Mouse (Mus musculus): Measurements from ENCODE around the gene Ccni.

The Ccni gene

DNA sequence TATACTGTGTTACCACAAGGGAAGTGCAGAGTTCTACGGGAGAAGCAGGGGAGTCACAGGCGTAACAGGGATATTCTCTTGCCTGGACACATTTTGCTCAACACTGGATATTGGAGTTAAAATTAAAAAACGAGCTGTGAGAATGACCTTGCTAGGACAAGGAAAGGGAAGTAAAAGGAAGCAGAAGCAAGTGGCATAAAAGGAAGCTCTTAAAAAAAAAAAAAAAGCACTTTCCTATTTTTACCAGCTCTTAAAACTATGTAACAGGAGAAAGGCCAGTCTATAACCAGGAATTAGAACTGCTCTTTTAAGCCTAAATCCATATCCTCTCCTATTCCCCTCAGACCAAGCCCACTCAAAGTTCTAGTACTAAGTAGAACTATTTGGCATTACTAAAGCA is 8.1 kb downstream of the Ccni start:
- DNase-seq (ENCODE audit: low spot score): no peak

DNA sequence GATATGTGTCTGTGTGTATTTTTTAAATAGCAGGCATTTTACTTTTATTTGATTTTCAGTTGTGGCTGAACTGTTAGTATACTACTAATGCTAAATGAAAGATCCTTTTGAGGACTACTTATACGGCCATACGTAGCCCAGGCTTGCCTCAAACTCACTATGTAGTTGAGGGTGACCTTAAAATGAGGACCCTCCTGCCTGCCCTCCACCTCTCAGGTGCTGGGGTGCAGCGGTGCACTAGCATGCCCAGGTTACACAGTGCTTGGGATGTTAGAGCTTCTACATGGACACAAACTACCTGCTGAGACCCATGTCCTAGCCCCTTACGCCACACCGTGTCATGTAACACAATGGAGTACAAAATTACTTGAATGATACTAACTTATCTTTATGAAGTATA is 15.9 kb downstream of the Ccni start:
- no peak for DNase-seq (ENCODE audit: low spot score)

DNA sequence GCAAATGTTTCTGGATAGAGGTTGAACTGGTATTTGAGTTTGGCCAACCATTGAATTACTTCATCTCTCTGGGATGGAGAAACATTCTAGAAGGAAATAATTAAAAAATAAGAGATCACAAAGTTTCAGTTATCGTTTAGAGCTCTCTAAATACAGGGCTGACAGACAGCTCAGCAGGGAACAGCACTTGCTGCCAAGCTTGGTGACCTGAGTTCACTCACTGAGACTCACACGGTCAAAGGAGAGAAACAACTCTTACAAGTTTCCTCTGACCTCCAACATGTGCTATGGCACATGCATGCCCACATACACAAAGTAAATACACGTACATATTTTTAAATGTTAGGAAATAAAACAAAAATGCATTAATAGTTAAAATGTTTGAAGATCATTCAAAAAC is 16.7 kb downstream of the Ccni start:
- DNase-seq (ENCODE audit: low spot score): no peak

DNA sequence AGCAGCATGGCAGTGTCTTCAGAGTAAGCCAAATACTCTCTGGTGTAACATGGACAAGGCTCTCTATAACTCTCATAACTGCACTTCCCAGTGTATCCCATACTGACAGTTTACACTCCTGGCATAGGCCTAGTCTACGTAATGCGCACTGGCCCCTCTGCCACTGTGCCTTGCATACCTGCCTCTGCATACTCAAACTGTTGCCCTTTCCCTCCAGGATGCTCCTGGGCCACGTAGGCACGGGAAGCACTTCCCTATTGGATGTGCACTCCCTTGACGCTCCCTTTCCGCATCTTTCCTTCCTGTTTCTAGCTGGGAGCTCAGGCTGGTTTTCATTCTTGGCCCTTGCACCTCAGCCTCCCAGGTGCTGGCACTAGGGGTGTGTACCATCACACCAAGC is 21.7 kb downstream of the Ccni start:
- DNase-seq (ENCODE audit: low spot score): no peak

DNA sequence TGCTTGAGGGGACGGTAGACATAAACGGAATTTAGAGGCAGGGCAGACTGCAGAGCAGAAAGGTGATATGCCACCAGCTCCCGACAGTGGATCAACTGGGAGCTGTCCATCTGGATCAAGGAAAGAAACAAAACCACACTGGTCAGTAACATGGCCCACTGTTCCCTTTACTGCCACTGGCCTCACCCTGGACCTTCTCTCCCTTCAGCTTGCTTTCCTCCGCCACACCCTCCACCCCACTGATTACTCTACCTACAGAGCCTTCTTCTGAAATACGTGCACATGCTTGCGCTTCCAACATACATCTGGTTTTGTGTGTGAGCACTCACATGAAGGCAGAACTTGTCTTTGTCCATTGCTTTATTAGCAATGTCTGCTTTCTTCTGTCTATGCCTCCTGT is 23.0 kb downstream of the Ccni start:
- no peak for DNase-seq (ENCODE audit: low spot score)

DNA sequence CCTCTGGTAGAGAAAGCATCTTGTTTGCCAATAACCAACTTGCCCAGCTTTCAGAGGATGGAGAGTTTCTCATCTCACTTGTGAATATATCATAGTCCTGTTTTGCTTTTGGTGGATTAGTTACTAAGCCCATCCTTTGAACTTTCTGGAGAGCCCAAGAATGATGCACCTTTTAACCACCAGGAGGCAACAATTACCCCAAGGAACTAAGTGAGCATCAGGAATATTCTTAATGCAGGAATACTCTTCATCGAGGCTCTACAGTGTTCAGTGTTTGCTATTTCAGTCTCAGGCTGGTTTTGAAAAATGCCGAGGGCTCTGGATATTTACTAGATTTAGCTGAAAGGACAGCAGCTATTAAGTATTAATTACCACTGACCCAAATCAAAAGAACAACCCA is 26.0 kb downstream of the Ccni start:
- peak; percentile 46 for DNase-seq (ENCODE audit: low spot score)

DNA sequence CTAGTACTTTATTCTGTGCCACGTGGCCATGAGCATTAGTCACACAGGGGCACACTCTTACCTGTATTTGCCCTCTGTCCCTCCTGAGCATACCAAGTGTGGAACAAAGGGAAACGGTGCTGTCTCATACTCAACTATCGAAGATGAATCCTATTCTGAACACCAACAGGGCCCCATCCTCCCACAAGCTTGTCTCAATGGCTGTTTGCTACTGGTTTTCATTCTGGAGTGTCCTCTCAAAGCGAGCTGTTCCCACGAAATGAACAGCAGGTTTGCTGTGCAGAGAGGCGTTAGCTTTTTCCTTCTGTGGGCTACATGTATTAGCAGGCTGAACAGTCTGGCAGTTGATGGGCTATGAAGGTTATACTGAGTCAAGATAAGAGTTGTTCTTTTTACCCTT is 27.7 kb downstream of the Ccni start:
- no peak for DNase-seq (ENCODE audit: low spot score)

DNA sequence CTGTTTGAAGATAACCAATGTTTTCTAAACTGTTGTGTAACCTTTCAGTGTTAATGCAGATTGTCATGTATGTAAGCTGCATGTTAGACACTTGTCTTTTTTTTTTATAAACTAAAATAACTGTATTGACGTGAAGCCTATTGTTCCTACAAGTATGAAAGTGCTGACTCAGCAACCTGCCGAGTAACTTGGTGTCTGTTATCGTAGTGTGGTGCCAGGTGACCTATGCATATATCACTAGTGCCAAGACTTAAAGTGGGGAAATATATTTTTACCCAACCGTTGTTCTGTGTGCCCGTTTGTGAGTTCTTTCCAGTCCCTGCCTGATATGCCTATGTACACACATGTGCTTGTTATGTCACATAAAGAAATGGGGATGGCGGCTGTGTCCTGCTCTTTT is 31.6 kb downstream of the Ccni start:
- DNase-seq (ENCODE audit: low spot score): no peak

DNA sequence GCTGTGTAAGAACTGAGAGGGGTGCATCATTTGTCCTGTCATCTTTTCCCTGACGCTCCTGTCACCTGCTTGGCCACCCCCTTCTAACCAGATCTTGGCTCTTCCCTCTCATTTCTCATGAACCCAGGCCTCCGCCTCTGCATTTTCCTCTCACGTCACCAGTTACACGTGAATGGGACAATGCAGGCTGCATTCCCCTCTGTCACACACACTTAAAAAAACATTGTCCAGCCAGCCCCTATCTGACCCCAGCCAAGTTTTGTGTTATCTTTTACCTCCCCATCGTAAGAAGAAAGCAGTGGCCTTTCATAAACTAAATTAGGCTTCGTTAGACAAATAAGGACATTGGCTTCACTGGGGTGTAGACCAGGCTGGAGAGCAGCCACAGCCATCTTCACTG is 33.8 kb downstream of the Ccni start:
- no peak for DNase-seq (ENCODE audit: low spot score)

DNA sequence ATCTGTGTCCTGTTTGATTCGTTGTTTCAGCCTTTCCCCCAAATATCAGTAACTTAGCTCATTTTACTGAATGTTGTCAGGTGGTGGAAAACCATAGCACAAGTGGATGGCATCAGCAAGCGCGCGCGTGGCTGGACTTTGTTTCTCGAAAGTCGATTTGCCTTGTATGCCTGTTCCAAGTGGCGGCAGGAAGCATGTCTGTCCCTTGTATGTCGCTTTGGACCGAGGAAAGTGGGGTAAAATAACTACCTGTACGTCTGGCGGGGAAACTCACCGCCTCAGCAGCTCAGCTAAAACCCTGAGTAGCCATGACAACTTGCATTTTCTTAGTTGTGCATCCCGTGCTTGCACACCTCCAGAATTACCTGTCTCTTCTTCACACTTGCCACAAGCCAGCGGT is 34.9 kb downstream of the Ccni start:
- no peak for DNase-seq (ENCODE audit: low spot score)

DNA sequence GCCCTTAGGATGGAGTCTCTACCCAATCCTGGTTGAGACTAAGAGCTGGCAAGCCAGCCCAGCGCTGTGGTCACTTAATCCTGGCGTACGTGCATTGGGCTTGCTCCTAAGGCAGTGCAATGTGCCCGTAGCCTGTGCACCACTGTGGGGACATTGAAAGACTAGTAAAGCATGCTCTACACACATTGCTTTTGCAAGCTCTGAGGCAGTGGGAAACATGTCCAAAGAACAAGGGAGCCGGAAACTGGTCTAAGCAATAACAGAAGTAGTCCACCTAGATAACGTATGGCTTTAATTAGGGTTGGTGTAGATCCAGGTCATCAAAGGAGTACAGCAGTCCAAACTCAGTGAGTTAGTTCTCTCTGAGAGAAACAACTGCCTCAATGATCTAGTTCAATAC is 37.6 kb downstream of the Ccni start:
- no peak for DNase-seq (ENCODE audit: low spot score)

DNA sequence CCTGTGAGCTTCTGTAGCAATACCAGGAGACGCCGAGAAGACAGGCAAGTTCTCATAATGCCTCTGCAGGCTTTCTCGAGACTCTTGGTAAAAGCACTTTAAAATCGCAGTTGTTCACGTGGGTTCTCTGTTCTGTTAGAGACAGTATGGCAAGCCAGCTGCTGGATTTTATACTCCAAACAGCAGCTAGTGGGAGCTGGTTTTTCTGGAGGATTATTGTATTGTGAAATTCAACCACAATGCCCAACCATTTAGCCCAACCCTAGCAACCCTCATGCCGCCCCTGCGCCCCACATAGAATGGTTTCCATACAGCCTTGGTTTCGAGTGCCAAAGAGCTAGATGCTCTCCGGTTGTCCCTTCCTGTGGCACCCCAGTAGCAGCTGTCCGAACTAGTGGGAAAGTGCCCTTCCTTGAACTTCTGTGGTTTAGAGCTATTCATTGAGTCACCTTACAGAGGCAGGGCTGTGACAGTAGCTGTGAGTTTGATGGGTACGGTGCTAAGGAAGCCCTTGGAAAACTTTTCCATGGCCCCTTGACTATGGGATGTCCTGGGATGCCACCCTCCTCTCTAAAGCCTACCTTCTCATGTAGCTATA is 38.3 kb downstream of the Ccni start:
- DNase-seq (ENCODE audit: low spot score): no peak

DNA sequence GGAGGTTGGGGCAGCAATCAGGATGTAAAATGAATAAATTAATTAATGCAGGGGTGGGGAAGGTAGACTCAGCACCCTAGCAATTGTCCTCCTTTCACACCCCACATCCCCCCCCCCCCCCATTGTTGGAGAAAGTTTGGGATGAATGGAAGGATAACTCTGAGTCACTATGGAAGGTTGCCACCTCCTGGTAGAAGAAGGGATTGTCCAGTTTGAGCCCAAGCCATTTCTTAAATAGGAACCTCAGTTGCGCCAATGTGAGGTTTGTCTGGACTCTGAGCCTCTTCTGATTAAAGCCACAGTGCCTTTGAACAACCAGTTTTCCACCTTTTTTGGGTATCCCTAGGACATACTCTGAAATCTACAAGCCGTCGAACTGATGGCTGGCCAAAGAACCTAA is 42.8 kb downstream of the Ccni start:
- DNase-seq (ENCODE audit: low spot score): peak; percentile 58

DNA sequence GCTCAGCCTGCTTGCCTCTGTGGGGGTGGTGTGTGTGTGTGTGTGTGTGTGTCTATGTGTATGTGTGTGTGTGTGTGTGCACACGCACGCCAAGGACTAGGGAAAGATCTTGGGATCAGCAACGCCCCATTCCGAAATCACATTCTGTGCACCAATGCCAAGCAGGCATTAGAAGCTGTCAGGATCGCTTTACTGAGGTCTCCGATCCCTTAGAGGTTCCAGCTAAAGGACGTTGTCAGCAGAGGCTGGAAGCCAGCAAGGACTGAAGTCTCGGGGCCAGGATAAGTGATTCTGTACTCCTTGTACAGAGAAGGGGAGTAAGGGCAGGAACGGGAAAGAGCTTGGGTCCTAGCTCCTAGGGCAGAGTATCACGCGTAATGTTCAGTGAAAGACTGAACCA is 51.9 kb downstream of the Ccni start:
- DNase-seq (ENCODE audit: low spot score): no peak

DNA sequence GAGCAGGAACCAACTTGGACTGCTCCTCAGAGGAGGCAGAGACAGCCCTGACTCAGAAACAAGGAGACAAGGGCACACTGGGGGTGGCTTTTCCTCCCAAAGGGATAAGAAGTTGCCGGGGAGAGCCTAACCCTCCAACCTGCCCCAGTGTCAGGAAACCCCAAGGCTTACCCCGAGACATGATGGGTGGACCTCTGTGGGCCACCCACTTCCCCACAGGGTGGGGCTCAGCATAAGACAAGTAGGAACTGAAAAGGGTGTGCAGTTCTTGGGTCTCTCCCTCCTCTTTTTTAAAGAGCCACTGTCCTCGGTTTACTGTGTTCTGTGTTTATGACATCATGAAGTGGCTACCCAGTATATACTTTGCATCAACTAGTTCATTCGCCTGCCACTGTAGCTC is 53.8 kb downstream of the Ccni start:
- DNase-seq (ENCODE audit: low spot score): no peak

DNA sequence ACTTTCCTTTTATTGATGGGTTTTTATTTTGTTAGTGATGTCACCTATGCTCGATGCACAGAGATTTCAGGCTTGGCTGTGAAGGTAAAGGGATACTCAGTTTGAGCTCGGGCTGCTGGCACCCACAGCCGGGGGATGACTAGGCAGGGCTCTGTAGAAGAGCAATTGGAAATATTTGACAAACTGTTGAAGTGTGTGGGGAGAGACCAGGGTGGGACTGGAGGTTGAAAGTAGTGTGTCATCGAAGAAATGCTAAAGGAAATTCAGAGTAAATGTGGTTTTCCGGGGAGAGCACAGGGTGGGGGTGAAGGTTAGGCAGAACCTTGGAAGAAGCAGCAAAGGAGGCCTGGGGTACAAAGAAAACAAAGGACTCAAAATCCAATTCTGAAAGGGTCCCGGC is 54.3 kb downstream of the Ccni start:
- no peak for DNase-seq (ENCODE audit: low spot score)

DNA sequence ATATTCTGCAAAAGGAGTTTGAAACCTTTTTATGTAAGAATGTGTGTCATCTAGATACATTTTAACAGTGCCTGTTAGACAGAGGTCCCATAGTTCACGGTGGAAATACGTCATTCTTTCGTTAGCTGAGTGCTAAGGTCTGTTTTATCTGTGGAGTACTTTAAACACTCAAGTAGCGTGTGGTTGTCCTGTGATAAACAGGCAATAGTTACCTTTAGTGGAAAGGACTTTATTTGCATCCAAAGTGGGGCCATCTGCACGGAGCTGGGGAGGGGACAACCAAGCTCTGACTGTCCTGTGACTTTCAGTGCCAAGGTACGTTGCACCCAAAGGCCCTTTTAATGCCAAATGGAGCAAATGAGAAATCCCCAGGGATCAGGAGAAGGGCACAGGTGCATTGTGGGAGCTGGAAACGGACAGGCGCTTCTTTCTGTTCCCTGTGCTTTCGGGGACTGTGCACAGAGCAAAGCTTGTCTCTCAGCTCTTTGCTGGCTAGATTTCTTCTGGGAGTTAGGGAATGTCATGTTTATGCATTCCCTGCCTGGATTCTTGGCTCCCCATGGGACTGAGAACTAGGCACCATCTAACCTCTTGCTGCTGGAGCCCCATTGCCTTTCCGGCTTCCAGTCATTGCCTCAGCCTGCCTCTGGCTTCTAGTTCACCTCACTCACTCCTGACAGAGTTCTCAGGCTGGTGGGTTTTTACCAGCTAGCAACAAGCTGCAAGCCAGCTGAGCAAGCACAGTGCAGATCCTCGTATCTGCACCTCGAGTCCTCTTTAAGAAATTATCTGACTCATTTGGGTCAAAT is 56.1 kb downstream of the Ccni start:
- no peak for DNase-seq (ENCODE audit: low spot score)

DNA sequence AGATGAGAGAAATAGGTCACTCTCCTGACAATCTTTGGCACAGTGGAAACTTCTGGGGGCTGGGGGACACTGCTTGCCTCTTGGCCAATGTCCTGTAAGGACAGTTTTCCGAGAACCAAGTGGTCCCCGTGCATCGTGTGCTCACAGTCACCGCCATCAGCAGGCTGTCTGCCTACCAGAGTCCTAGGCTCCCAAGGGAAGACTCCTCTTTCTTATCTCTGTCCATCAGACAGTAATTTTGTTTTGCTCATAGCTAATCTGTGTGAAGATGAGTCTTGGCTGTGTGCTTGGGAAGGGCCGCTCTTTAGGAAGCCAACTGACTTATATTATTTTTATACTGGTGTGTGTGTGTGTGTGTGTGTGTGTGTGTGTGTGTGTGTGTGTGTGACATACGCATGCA is 60.8 kb downstream of the Ccni start:
- peak; percentile 82 for DNase-seq (ENCODE audit: low spot score)

DNA sequence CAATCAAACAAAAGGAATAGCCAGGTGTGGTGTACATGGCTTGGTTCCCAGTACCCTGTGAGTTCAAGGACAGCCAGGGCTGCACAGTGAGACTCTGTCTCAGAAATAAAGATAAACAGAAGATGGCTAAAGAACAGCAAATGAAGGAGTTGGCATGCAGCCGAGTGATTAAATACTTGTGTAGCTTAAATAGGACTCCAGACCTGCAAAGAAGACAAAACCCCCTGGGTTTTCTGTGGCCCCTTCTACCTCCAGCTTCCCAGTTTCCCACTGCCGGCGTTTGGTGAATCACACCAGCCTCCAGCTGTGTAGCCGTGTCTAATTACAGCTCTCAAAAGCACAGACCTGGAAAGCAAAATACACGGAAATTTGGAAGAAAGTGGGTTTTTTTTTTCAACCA is 61.4 kb downstream of the Ccni start:
- DNase-seq (ENCODE audit: low spot score): peak; percentile 66

DNA sequence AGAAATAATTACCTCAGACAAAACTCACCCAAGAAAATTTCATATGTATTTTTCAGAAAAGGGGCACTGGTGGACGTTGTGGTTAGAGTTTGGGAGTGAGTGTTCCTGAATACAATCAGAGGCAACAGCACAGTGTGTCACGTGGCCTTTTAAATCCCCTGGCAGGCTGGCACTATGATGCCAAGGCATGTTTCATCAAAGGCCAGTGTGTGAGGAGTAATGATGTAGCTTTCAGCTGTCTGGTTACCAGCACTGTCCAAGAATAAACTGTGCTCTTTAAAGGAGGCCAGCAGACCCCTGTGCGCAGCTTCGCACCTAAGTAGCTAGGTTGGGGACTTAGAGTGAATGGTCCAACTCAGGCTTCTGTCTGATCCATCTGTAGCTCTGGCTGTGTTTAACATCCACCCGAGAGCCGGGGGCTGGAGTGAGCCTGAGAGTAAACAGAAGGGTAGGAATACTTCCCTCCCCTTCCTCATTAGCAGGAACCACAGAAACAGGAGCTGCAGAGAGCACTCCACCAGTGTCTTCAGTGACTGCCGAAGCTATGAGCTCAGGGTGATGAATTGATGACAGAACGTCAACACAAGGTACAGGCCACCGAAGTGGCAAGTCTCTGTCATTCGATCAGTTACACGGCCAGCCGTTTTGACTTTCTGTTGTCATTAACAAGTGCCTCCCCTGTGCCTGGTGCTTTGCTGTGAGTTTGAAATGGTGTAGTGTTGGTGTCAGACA is 62.8 kb downstream of the Ccni start:
- no peak for DNase-seq (ENCODE audit: low spot score)

DNA sequence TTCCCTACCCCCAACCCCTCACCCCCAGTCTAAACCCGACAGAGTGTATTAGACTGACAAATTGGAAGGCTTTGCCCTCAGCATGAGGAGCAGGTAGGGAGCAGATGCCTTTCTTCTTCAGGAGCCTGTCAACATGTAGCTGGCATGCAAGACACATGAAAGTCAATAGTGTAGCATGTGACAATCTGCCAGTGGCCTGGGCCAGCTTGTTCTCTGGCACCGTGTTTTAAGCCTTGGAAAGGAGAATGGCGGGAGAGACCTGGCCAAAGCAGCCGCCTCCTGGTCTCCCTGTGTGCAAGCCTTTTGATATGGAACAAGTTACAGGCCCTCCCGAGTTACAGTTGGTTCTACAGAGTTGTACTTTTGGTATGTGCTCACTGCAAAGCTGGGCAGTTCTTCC is 65.5 kb downstream of the Ccni start:
- no peak for DNase-seq (ENCODE audit: low spot score)

DNA sequence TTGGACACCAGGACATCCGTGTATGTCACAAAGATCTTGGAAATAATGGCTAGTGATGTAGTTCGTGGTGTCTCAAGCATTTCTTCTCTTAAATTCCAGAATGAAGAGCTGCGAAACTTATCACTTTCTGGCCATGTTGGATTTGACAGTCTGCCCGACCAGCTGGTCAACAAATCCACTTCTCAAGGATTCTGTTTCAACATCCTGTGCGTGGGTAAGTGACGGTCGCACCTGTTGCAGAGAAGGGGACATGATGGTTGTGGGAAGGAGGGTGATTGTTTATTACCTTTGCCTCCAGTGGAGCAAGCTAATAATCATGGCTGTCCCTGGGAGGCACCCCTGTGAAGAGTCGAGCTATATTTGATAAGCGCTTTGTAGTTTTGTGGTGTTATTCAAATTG is 66.9 kb downstream of the Ccni start:
- DNase-seq (ENCODE audit: low spot score): no peak

DNA sequence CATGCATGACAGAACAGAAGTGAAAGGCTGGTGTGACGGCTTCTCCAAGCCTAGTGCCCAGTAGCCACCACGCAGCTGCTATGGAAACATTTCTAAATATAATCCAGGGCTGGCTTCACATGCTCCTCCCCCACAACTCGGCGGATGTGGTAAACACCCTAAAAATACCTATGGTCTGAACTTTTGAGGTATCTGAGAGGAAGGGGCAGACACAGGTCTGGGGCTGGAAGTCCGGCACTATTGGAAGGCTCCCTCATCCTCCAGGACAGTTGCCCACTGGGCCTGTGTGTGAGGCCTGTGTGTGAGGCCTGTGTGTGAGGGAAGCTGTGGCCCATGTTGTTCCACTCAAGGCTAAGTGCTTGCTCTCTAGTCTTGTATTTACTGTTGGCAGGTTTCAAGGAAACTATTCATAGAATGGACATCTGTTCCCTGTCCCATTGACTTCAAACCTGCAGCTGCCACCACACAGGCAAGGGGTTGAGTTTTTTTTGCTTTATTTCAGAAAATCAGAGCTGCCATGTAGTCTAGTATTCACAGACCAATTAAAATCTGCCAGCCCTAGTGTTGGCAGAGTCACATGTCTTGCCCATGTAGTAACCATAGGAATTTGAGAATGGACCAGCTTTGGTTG is 69.2 kb downstream of the Ccni start:
- no peak for DNase-seq (ENCODE audit: low spot score)

Data from MN1 (cell line).